Mouse (Mus musculus): ENCODE results near the gene Peak1.

GRCm38 (mm10) chr9:56217386-56217785, 200.5 kb downstream of the Peak1 start:
- TF ChIP-seq ETS1 (IDR thresholded peaks at IDR 0.05; ENCODE audit: low read depth, low read length) (no peak), RAD21 (IDR thresholded peaks at IDR 0.05; ENCODE audit: low read depth, low read length) (no peak), GATA1 (IDR thresholded peaks at IDR 0.05; ENCODE audit: low read depth, low read length) (no peak), POLR2AphosphoS2 (IDR thresholded peaks at IDR 0.05; ENCODE audit: low read length) (no peak), NELFE (IDR thresholded peaks at IDR 0.05; ENCODE audit: low read depth, low read length) (no peak), POLR2A (IDR thresholded peaks at IDR 0.05; ENCODE audit: control insufficient read depth in 1 of 2, insufficient read depth in 1 of 2, low read depth in 1 of 2, low read length in 2 of 2, poor library complexity in 1 of 2) (no peak), KAT2A (conservative IDR thresholded peaks at IDR 0.05; ENCODE audit: low read depth, low read length) (no peak), TCF12 (IDR thresholded peaks at IDR 0.05; ENCODE audit: low read depth, low read length) (no peak), HCFC1 (IDR thresholded peaks at IDR 0.05; ENCODE audit: low read depth, low read length) (no peak), MAFK (IDR thresholded peaks at IDR 0.05; ENCODE audit: borderline replicate concordance, low read depth, low read length) (no peak), CHD1 (IDR thresholded peaks at IDR 0.05; ENCODE audit: low read depth, low read length) (no peak), CTCF (IDR thresholded peaks at IDR 0.05 in 2 of 3, conservative IDR thresholded peaks at IDR 0.05 in 1 of 3; ENCODE audit: control insufficient read depth in 1 of 3, insufficient read depth in 1 of 3, low read depth in 2 of 3, low read length in 3 of 3, poor library complexity in 1 of 3, severe bottlenecking in 1 of 3) (no peak), ELF1 (IDR thresholded peaks at IDR 0.05; ENCODE audit: low read depth, low read length) (no peak), MEF2A (IDR thresholded peaks at IDR 0.05; ENCODE audit: extremely low read depth, insufficient replicate concordance, low read depth, low read length, poor library complexity, severe bottlenecking) (no peak)

Data from MEL (cell line).